Mouse (Mus musculus): ENCODE measurements around the gene Tbc1d8. TPM values are rescaled to one million over a fixed set of nuclear protein-coding genes. Genes with fewer than 3 reads are reported as not detected.

Gene Tbc1d8
- polyA plus RNA-seq, 1 experiment from 2014 or later: 7.2 TPM

DNA sequence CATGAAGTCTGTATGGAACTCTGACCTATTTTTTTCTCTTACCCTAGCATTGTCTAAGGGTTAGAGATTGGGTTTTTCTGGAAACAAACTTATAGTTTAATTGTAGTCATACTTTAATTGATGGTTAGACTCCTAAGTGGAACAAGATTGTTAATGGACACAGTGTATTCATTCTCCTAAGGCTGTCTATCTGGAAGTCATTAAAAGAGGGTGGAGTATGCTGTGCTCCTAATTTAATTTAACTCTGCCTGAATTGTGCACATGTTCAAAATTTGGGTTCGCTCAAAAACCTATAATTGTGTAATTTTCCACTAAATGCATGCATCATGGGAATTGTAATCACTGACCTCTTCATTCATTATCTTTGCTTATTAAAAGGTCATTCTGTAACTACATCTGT lies 113.0 kb downstream of the Tbc1d8 start:
- Histone ChIP-seq H3K36me3 (ENCODE audit: control insufficient read depth, insufficient read depth) (peaks cover 13% of the 10 kb centered on the region), H3K4me1 (ENCODE audit: control insufficient read depth, low read depth, low read length) (peaks cover 29% of the 10 kb centered on the region), H3K4me3 (ENCODE audit: low read depth, low read length) (no peak overlapping the region), H3K9me3 (replicated peaks; ENCODE audit: control insufficient read depth, low read length) (no peaks in the 10 kb centered on the region), H3K27ac (ENCODE audit: low read length) (no peak overlapping the region), H3K27me3 (ENCODE audit: control insufficient read depth, insufficient read depth, low read depth, low read length) (no peaks in the 10 kb centered on the region), H3K4me2 (ENCODE audit: low read depth, low read length) (no peak overlapping the region), H3K9ac (ENCODE audit: low read depth, low read length) (no peak overlapping the region)
- WGBS (ENCODE audit: insufficient replicate concordance): 60% methylated on average over 1 of the region's 1 CpGs
- no peak for ATAC-seq (ENCODE audit: low read depth)

DNA sequence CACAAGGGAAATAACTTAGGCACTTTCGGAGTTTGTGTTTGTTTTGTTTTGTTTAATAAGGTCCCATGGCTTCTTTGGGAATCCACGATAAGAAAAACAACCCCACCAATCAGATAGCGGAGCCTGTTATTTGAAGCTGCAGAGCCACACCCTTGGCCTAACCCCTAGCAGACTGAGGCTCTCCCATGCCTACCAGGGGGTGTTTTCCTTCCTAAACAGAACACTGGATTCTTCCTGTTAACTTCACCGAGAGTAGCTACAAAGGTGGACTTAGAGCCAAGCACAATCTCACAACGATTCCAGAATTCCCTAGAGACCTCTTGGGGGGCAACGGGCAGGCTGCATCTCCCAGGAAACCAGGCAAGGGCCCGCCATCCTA lies 116.1 kb downstream of the Tbc1d8 start:
- H3K36me3 ChIP-seq (ENCODE audit: control insufficient read depth, insufficient read depth): no peaks in the 10 kb centered on the region
- WGBS (ENCODE audit: insufficient replicate concordance): 40% methylated on average over 7 of the region's 7 CpGs
- peak overlapping the region; percentile 11; the same call in 1 of the 2 replicates for H3K4me2 ChIP-seq (ENCODE audit: low read depth, low read length)
- ATAC-seq (ENCODE audit: low read depth): peak; percentile 63
- no peak overlapping the region for H3K4me3 ChIP-seq (ENCODE audit: low read depth, low read length)
- no peak overlapping the region for H3K9ac ChIP-seq (ENCODE audit: low read depth, low read length)
- no peaks in the 10 kb centered on the region for H3K9me3 ChIP-seq (replicated peaks; ENCODE audit: control insufficient read depth, low read length)
- no peaks in the 10 kb centered on the region for H3K27me3 ChIP-seq (ENCODE audit: control insufficient read depth, insufficient read depth, low read depth, low read length)
- H3K4me1 ChIP-seq (ENCODE audit: control insufficient read depth, low read depth, low read length): peaks cover 12% of the 10 kb centered on the region
- no peak overlapping the region for H3K27ac ChIP-seq (ENCODE audit: low read length)

DNA sequence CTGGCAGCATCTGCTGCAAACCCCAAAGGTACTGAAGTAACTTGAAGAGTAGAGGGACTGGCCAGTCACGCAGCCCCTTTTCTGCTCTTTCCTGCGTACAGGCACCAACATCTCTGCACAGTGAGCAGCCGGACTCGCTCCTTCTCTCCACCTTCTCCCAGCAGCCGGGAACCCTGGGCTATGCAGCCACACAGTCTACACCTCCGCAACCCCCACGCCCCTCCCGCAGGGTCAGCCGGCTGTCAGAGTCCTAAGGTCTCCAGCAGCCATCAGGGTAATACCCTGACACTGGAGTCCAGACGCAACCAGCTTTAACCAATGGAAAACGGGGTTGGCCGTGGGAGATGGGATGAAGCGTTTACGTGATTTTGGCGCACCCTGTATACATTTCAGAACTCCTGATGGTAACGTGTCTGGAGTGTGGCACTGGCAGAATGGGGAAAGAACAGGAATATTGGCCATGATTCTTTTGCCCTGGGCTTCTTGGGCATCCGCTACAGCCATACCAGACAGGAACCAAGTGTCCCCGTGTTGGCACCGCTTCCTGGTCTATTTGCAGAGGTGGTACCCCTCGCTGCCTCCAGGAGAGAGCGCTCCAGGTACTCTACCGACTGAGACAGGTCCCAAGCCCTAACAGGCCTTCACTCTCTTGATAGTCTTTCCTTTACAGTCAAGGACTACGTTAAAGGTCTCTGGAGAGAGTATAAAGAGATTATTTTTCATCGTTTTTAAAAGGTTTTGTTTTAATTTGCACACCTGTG lies 116.6 kb downstream of the Tbc1d8 start:
- no peak overlapping the region for H3K4me3 ChIP-seq (ENCODE audit: low read depth, low read length)
- H3K4me2 ChIP-seq (ENCODE audit: low read depth, low read length): peak overlapping the region; percentile 11; the same call in 1 of the 2 replicates
- WGBS (ENCODE audit: insufficient replicate concordance): 47% methylated on average over 24 of the region's 24 CpGs

DNA sequence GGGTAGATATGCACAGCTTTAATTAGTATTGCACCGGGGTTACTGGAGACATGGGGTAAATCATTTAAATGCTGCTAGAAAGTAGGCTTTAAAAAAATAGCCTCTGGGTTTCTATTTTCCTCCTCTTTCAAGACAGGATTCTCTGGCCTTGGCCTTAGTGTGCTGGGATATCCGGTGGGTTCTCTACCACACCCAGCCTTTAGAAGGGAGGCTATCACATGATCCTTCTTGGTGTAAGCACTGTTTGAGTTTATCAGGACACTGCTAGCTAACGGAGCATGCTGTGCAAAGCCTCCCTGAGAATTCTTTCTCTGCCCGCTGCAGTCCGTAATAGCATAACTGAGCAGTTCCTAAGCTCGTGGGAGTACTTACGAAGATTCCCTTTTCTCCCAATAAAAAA lies 129.1 kb downstream of the Tbc1d8 start:
- H3K36me3 ChIP-seq (ENCODE audit: control insufficient read depth, insufficient read depth): no peaks in the 10 kb centered on the region
- no peaks in the 10 kb centered on the region for H3K4me1 ChIP-seq (ENCODE audit: control insufficient read depth, low read depth, low read length)
- H3K27me3 ChIP-seq (ENCODE audit: control insufficient read depth, insufficient read depth, low read depth, low read length): no peaks in the 10 kb centered on the region
- no peaks in the 10 kb centered on the region for H3K9me3 ChIP-seq (replicated peaks; ENCODE audit: control insufficient read depth, low read length)
- no peak overlapping the region for H3K4me2 ChIP-seq (ENCODE audit: low read depth, low read length)
- no peak for ATAC-seq (ENCODE audit: low read depth)
- H3K9ac ChIP-seq (ENCODE audit: low read depth, low read length): no peak overlapping the region
- H3K27ac ChIP-seq (ENCODE audit: low read length): no peak overlapping the region
- no peak overlapping the region for H3K4me3 ChIP-seq (ENCODE audit: low read depth, low read length)
- 66% methylated on average over 7 of the region's 7 CpGs for WGBS (ENCODE audit: insufficient replicate concordance)

More for the DNA sequence above, 116.6 kb downstream of the Tbc1d8 start:
- ATAC-seq (ENCODE audit: low read depth): peak; percentile 52; the same call in 1 of the 2 replicates
- H3K27ac ChIP-seq (ENCODE audit: low read length): no peak overlapping the region
- no peaks in the 10 kb centered on the region for H3K36me3 ChIP-seq (ENCODE audit: control insufficient read depth, insufficient read depth)
- no peaks in the 10 kb centered on the region for H3K27me3 ChIP-seq (ENCODE audit: control insufficient read depth, insufficient read depth, low read depth, low read length)
- H3K9me3 ChIP-seq (replicated peaks; ENCODE audit: control insufficient read depth, low read length): no peaks in the 10 kb centered on the region
- H3K4me1 ChIP-seq (ENCODE audit: control insufficient read depth, low read depth, low read length): peaks cover 6% of the 10 kb centered on the region
- no peak overlapping the region for H3K9ac ChIP-seq (ENCODE audit: low read depth, low read length)

DNA sequence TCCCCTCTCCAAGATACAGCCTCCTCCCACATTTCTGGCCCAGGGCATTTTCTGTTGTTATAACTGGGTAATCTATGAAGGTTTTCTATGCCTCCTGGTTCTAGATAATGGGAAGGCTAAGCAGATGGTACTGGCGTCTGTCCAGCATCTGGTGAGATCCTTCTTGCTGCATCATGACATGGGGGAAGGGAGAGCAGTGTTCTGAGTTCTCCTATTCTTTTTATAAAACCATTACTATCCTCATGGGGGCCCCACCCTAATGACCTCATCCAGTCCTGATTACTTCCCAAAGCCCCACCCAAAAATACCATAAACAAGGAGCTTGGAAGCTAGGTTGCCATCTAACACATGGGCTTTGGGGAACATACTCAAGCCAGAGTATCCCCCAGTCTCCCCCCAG lies 129.6 kb downstream of the Tbc1d8 start:
- Histone ChIP-seq H3K9me3 (replicated peaks; ENCODE audit: control insufficient read depth, low read length) (no peaks in the 10 kb centered on the region), H3K36me3 (ENCODE audit: control insufficient read depth, insufficient read depth) (no peaks in the 10 kb centered on the region), H3K9ac (ENCODE audit: low read depth, low read length) (no peak overlapping the region), H3K27ac (ENCODE audit: low read length) (no peak overlapping the region), H3K4me3 (ENCODE audit: low read depth, low read length) (no peak overlapping the region), H3K4me1 (ENCODE audit: control insufficient read depth, low read depth, low read length) (no peaks in the 10 kb centered on the region), H3K27me3 (ENCODE audit: control insufficient read depth, insufficient read depth, low read depth, low read length) (no peaks in the 10 kb centered on the region), H3K4me2 (ENCODE audit: low read depth, low read length) (no peak overlapping the region)
- 38% methylated on average over 1 of the region's 1 CpGs for WGBS (ENCODE audit: insufficient replicate concordance)
- ATAC-seq (ENCODE audit: low read depth): no peak

DNA sequence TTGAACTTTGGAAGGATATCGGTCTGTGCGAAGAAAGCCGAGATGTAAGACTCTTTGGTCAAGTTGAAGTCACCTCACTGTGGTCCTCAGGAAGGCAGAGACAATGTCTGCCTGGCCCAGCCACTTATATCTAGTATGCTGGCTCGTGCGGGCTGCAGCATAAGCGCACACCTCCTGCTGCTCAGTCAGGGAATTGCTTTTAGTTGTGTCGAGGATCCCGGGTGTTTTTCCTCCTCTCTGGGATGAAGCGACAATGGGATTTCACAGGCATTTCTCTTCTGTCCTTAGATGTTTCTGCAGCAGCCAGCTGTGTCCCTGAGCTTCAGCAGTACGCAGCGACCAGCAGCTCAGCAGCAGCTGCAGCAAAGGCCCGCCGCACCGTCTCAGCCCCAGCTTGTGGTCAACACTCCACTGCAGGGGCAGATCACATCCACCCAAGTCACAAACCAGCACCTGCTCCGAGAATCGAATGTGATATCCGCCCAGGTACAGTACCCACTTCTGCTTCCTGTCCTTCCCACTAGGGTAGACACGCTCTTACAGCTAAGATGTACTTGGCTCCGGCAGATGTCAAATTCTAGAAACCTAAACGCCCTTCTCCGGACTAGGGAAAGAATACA lies 133.5 kb downstream of the Tbc1d8 start:
- Histone ChIP-seq H3K27me3 (ENCODE audit: control insufficient read depth, insufficient read depth, low read depth, low read length) (no peaks in the 10 kb centered on the region), H3K27ac (ENCODE audit: low read length) (no peak overlapping the region), H3K9me3 (replicated peaks; ENCODE audit: control insufficient read depth, low read length) (no peaks in the 10 kb centered on the region), H3K4me2 (ENCODE audit: low read depth, low read length) (no peak overlapping the region), H3K36me3 (ENCODE audit: control insufficient read depth, insufficient read depth) (no peaks in the 10 kb centered on the region), H3K9ac (ENCODE audit: low read depth, low read length) (no peak overlapping the region), H3K4me3 (ENCODE audit: low read depth, low read length) (no peak overlapping the region), H3K4me1 (ENCODE audit: control insufficient read depth, low read depth, low read length) (no peaks in the 10 kb centered on the region)
- 49% methylated on average over 21 of the region's 21 CpGs for WGBS (ENCODE audit: insufficient replicate concordance)
- ATAC-seq (ENCODE audit: low read depth): no peak

DNA sequence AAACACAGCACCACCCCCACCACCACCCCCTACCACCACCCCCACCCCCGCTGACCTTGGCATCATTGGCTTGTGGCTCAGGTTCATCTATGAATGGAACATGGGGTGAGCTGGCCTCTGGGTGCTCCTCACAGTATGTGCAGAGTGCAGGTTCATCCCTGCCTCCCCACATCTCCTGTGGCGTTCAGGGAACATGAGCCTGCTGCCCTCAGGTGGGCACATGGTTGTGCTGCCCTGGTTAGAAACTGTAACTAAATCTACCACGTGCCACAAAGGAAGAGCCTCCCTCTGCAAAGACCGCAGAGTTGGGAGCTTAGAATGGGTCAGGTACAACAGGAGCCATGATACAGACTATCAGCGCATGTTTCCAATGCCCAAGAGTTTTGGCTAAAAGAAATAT lies 135.3 kb downstream of the Tbc1d8 start:
- Histone ChIP-seq H3K4me1 (ENCODE audit: control insufficient read depth, low read depth, low read length) (no peaks in the 10 kb centered on the region), H3K4me2 (ENCODE audit: low read depth, low read length) (no peak overlapping the region), H3K36me3 (ENCODE audit: control insufficient read depth, insufficient read depth) (no peaks in the 10 kb centered on the region), H3K9ac (ENCODE audit: low read depth, low read length) (no peak overlapping the region), H3K27me3 (ENCODE audit: control insufficient read depth, insufficient read depth, low read depth, low read length) (no peaks in the 10 kb centered on the region; the same call in 1 of the 2 replicates), H3K27ac (ENCODE audit: low read length) (no peak overlapping the region), H3K9me3 (replicated peaks; ENCODE audit: control insufficient read depth, low read length) (no peaks in the 10 kb centered on the region), H3K4me3 (ENCODE audit: low read depth, low read length) (no peak overlapping the region)
- no peak for ATAC-seq (ENCODE audit: low read depth)
- WGBS (ENCODE audit: insufficient replicate concordance): 61% methylated on average over 5 of the region's 5 CpGs

DNA sequence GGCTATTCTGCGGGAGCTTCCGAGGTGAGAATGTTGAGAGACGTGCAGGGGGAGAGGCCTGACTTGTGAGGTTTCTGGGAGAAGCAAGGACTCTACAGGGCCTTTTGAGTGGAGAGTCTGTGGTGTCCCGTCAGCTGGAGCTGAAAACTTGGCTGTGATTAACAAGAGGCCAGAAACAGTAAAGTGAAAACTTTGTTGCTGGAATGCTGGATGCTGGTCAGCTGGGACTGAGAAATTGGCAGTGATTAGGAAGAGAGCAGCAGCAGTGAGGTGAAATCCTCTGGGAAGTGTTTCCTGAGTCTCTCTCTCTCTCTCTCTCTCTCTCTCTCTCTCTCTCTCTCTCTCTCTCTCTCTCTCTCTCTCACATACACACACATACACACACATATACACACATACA lies 136.7 kb downstream of the Tbc1d8 start:
- H3K27ac ChIP-seq (ENCODE audit: low read length): no peak overlapping the region
- no peaks in the 10 kb centered on the region for H3K9me3 ChIP-seq (replicated peaks; ENCODE audit: control insufficient read depth, low read length)
- no peaks in the 10 kb centered on the region for H3K36me3 ChIP-seq (ENCODE audit: control insufficient read depth, insufficient read depth)
- no peaks in the 10 kb centered on the region; the same call in 1 of the 2 replicates for H3K27me3 ChIP-seq (ENCODE audit: control insufficient read depth, insufficient read depth, low read depth, low read length)
- no peak overlapping the region for H3K4me3 ChIP-seq (ENCODE audit: low read depth, low read length)
- WGBS (ENCODE audit: insufficient replicate concordance): 64% methylated on average over 4 of the region's 4 CpGs
- no peak overlapping the region for H3K4me2 ChIP-seq (ENCODE audit: low read depth, low read length)
- no peak overlapping the region for H3K9ac ChIP-seq (ENCODE audit: low read depth, low read length)
- no peaks in the 10 kb centered on the region for H3K4me1 ChIP-seq (ENCODE audit: control insufficient read depth, low read depth, low read length)
- no peak for ATAC-seq (ENCODE audit: low read depth)

DNA sequence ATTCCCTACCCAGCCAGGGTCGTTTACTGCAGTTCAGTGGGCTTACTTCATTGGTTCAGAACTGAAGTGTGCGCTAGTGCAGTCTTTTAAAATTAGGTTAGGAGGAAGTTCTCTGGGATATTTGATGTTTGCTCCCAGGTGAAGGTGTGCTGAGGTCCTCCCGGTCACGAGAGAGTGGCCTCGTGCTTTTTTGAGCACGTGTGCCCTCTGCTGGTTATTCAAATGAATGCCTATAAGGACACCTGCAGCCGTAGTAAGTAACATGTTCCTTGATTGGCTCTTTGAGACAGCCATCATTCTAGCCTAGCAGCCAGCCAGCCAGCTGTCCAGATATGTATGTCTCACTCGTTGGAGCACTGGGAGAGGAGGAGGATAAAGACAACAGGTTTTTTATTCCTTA lies 137.9 kb downstream of the Tbc1d8 start:
- Histone ChIP-seq H3K27ac (ENCODE audit: low read length) (no peak overlapping the region), H3K9ac (ENCODE audit: low read depth, low read length) (no peak overlapping the region), H3K4me2 (ENCODE audit: low read depth, low read length) (no peak overlapping the region), H3K4me3 (ENCODE audit: low read depth, low read length) (no peak overlapping the region), H3K4me1 (ENCODE audit: control insufficient read depth, low read depth, low read length) (no peaks in the 10 kb centered on the region), H3K36me3 (ENCODE audit: control insufficient read depth, insufficient read depth) (no peaks in the 10 kb centered on the region), H3K9me3 (replicated peaks; ENCODE audit: control insufficient read depth, low read length) (no peaks in the 10 kb centered on the region), H3K27me3 (ENCODE audit: control insufficient read depth, insufficient read depth, low read depth, low read length) (no peaks in the 10 kb centered on the region; the same call in 1 of the 2 replicates)
- no peak for ATAC-seq (ENCODE audit: low read depth)
- WGBS (ENCODE audit: insufficient replicate concordance): 11% methylated on average over 8 of the region's 8 CpGs
